ENCODE assay signal across 15 mouse cellular contexts in the genomic region with DNA sequence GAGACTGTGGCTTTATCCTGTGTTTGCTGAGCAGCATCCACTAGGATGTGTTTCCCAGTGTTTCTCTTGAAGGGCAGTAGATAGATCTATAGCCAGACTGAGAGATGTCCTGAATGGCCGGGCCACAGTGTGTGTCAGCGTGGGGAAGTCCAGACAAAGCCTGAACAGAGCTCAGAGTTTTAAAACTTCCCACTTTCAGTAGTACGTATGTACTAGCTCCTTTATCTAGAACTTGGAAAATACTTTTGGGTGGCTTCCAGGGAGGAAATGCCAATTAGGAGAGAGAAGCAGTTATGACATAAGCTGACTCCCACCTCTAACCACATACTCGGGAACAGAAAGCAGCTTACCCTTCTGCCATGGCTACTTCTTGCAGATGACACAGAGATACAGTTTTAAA. TPM values are rescaled to one million over a fixed set of nuclear protein-coding genes. Genes with fewer than 3 reads are reported as not detected.
A peak's percentile ranks its signal among the peaks of the same experiment; 100 is the strongest.
DNase-seq lines count a peak whose midpoint lies in the region; ATAC-seq lines count a peak whose summit lies in the region.
"Had no signal": no experiment of that assay in that cellular context is flagged by ENCODE, and none has a peak within 500 bp of the region (broad histone marks: within the 10 kb centered on the region; RNA-seq: fewer than 3 reads in every experiment).

No protein-coding gene starts in this region.

- ATAC-seq in granulocyte monocyte progenitor cell, adult 5-6 weeks (replicated peaks; ENCODE audit: poor library complexity, severe bottlenecking) = peak; percentile 27; the same call in 1 of the 2 replicates
- ATAC-seq: forebrain, postnatal 0 days had no signal

- intact Hi-C loops in heart, postnatal 25 days (cut with DNase I) = loop anchor here (5.0 kb wide), 1 partner anchor 88 kb away; no protein-coding TSS in a partner anchor
- intact Hi-C loops in heart, postnatal 10 days (cut with DNase I) = no loop called here

- peak; percentile 30 for DNase-seq in heart, adult 8-10 months (ENCODE audit: low spot score)
- DNase-seq in heart, postnatal 25 days (ENCODE audit: low spot score) = no peak
- peak; percentile 84 for DNase-seq in 3T3-L1 (ENCODE audit: low read depth, low spot score)
- peak; percentile 55 to 63 for DNase-seq in heart, postnatal 10 days
- DNase-seq in urinary bladder, adult 18-20 months (ENCODE audit: low spot score in 2 of 2) = no peak
- no peak for DNase-seq in cerebellum, postnatal 36 days
- DNase-seq in layer of hippocampus, adult 8-10 months (ENCODE audit: low spot score in 2 of 2) = no peak
- DNase-seq: adrenal gland, postnatal 10 days; cerebellum, adult 2 months; forebrain, postnatal 0 days; gastrocnemius, postnatal 10 days; liver; retina, postnatal 1 day; thymus, postnatal 14 days had no signal

RNA-seq across cellular contexts. Expression of a gene that starts 23.6 kb away (rescaled TPM):
- 10 to 100 TPM; 51.6 to 63.6 (median 58.9) TPM for total RNA-seq in heart, adult 8-10 months (2022)
- 10 to 100 TPM; 52.9 to 63.3 TPM for total RNA-seq in heart, postnatal 25 days (2021)
- not detected in 2 replicates for total RNA-seq in granulocyte monocyte progenitor cell, adult 5-6 weeks (2014; fragmentation: Nextera tagmentation)
- total RNA-seq in granulocyte monocyte progenitor cell, adult 5-6 weeks (2017) = 0.13 TPM in 1 of 2 replicates, not detected in the other
- total RNA-seq in heart, postnatal 10 days (2021) = 10 to 100 TPM; 79.2 to 89.9 TPM
- total RNA-seq in layer of hippocampus, adult 8-10 months (2022) = 10 to 100 TPM; 20.2 to 25.4 (median 23.3) TPM

Comparison
In these comparisons a context has a peak if more than half of its experiments do, and no peak if none do; other contexts are left out.
1. DNase-seq: peak in heart, adult 8-10 months (single experiment), 3T3-L1 (single experiment) and heart, postnatal 10 days (2 of 2); none in heart, postnatal 25 days (single experiment), urinary bladder, adult 18-20 months (0 of 2), cerebellum, postnatal 36 days (0 of 2) and layer of hippocampus, adult 8-10 months (0 of 2).
2. RNA of a gene that starts 23.6 kb away (total RNA-seq): 79.2 to 89.9 TPM in heart, postnatal 10 days, 52.9 to 63.3 TPM in heart, postnatal 25 days, 51.6 to 63.6 TPM in heart, adult 8-10 months and 20.2 to 25.4 TPM in layer of hippocampus, adult 8-10 months; 0.13 TPM in granulocyte monocyte progenitor cell, adult 5-6 weeks; every median in the first group is over 10 times any median in the second.